Mouse (Mus musculus) embryo, embryonic 9.5 days (tissue): ENCODE data around the gene Spsb3.

Source experiments
- DNase-seq: peaks from one replicate; pipeline ENCODE4 v3.0.0-alpha.2; 2017; ENCODE audit errors: extremely low spot score

Spsb3 gene

DNA sequence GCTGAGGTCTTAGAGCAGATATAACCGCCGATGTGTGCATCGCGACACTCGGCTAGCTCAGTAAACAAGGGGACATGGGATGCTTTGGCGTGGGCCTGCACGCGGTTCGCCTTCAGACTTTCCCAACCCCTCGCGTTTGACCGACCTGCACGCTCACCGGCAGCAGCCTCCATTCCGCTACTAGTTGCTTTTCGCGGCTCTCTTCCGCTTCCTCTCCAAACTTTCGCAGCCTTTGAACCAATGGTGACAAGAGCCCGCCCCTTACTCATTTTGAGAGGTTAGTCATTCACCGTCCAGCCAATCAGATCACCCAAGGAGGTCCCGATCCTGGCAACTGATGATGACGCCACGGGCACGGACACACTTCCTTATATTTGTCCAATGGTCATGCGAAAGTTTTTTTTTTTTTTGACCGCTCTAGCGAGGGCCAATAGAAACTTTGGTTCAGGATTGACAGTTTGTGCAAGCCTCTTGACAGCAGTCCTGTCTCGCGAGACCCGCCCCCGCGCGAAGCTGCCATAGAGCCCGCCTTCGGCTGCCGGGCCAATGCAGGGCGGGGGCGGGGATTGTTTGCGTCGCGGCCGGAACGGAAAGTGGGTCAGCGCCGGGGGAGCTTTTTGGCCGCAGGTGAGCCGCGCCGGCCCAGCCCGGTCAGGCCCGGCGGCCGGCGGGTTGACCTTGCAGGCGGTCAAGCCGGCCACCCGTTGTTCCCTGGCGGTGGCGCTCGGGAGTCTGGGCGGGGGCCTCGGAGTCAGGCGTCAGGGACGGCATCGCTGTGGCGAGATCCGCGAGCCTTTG, at the start of gene Spsb3, which contains the start of gene Nubp2:
Gene Spsb3 (plus strand): TSS at position 510 of the 798 bp plus-strand sequence.
Gene Nubp2 (minus strand): TSS at position 216 of the 798 bp plus-strand sequence.
- peak; percentile 96 for DNase-seq

DNA sequence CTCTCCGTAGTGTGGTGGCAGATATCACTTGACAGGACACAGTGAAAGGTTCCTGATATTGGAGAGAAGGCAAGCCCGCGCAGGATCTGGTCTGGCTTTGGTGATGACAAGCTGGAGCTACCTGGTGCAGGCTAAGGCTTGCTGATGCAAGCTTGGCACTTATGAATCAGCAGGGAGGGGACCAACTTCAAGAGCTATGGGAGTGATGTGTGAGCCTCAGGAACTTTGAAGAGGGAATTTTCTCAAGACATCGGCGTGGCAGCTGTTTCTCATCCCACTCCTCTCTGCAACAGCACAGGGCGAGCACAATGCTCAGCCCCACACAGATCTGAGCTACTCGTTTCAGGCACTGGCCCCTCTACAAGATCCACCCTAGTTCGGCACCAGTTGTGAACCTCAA, 46.6 kb upstream of the Spsb3 start, which contains the start of gene Hagh:
Gene Hagh (plus strand): TSS at position 302 of the 400 bp plus-strand sequence.
- DNase-seq: no peak

DNA sequence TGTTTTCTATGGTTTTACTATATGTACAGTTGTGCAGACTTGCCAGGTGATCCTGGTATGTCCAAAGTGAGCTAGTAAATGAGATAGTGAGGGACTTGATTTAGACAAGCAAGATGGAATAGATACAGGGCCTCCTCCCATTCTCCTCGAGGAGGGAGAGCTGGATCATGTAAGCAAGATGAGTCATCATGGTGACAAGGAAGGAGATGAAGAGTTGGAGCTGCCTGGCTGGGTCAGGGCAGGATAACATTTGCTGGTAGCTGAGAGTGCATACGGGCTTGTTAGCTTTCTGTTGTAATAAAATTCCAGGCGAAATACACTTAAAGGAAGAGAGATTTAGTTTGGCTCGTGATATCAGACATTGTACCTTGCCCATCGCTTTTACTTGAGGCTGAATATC, 46.1 kb upstream of the Spsb3 start:
- DNase-seq: no peak

DNA sequence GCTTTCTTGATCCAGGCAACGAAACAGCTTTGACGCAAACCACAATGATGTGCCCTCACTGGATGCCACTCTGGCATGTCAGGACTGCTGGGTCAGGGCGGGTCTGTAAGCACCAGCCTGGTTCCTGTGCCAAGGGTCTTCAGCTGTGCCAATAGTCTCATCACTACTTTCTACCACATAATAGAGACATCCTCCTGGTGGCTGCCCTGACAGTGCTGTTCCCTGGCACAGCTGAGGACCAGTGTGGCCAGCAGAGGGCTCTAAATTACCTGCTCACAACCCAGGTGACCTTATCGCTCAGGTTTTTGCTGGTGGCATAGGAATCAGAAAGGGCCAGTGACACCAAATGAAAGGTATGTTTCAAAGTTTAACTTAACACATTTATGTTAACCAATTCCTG, 45.3 kb upstream of the Spsb3 start:
- DNase-seq: no peak

DNA sequence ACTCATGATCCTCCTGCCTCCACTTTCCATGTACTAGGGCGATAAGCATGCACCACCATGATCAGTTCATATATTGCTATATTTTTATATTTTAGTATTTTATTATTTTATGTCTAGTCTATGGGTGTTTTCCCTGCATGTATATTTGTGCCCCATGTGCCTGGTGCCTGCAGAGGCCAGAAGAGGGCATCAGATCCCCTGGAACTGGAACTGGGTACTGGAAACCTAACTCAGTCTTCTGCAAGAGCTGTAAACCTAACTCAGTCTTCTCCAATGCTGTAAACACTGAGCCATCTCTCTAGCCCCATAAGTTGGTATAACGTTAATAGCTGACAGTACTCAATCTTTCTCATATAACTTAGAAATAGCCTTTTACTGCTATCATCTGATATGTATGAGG, 43.8 kb upstream of the Spsb3 start:
- no peak for DNase-seq

DNA sequence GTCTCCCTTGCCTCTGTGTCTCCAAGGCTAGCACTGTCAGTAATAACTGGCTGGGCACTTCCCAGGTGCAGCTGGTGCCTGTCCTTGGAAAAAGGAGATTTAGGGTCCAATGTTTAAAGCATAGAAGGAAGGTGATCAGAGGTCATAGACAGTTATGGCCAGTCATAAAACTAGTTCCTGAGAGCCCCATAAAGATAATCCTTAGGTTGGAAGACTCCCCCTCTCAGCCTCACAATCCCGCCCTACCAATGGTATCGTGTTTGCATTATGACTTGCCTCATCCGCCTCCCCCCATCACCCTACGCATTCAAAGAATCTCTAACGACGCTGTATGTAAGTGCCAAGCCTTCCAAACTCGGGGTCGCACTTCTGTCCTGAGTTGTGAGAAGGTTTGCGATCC, 41.9 kb upstream of the Spsb3 start:
- DNase-seq: no peak

DNA sequence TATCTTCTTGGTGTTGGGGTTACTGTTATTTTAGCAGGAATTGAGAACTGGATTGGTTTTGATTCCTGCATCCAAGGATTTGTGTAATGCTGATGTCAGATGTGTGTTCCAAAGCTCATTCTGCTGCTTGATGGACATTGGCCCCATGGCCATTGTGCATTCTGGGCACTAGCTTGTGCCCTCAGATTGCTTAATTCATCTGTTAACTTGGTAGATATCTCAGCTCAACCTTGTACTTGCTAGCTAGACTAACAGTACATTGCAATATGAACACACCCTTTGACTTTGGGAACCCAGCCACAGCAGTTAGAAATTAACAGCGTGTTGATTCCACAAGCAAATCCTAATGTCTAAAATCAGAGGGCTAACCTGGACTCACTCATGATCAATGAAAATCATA, 39.1 kb upstream of the Spsb3 start:
- DNase-seq: no peak

DNA sequence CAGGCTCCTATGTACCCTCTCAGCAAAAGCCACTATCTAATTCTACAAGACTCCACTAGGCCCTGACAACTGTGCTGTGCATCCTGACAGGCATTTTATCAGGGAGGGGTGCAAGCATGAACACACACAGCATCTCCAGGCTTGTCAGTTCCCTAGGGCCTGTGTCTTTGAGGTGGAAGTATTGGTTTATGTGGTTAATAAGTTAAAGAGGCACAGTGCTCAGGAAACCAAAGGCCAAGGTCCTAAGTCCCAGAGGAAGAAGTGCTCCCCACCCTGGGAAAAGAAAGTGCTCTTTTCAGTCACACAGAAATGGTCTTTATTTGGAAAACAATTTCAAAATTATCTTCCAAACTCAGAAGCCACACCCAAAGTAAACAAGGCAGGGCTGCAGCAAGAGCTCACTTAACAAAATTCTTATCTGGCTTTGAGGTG, 37.8 kb upstream of the Spsb3 start:
- DNase-seq: no peak

DNA sequence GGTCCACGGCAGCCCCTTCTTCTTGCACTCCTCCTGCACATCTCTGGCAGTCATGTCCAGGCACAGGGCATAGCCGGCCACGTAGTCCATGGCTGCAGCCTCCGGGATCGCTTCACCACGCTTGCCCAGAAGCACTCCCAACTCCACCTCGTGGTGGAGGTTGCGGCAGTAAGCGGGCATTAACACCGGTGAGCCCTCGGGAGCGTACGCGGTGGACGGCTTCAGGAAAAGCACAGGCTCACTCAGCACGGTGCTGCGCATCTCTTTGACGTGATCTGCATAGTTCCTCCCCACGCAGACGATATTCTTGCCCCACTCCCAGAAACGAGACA, 36.7 kb upstream of the Spsb3 start:
- no peak for DNase-seq

DNA sequence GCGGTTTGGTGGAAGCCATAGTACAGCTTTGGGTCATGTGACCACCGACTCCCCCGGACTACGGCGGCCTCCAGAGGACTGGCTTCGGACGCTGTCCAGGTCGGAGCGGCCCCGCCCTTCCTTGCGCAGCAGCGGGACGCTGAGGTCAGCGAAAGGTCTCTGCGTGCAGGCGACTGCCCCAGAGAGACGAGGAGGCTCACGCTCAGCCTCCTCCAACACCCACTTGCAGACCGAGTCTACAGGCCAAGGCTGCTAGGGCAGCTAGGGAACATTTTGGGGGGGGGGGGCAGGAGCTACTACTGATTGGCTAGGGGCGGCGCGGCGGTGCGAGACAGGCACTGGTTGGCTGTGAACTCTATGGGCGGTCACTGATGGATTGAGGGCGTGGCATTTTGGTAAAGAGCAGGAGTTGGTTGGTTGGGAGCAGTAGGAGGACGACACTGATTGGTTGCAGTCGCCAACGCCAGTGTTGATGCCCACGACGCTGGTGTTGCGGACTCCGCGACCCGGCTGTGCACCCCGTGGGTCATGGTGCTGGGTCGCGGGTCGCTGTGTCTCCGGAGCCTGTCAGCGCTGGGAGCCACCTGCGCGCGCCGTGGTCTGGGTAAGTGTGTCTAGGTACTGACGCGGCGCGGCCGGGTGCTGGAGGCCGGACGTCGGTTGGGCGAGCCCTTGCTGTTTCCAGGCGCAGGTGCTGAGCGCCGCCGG, 36.2 kb upstream of the Spsb3 start, which contains the start of gene Fahd1:
Gene Fahd1 (minus strand): TSS at position 300 of the 708 bp plus-strand sequence.
- DNase-seq: peak; percentile 97

DNA sequence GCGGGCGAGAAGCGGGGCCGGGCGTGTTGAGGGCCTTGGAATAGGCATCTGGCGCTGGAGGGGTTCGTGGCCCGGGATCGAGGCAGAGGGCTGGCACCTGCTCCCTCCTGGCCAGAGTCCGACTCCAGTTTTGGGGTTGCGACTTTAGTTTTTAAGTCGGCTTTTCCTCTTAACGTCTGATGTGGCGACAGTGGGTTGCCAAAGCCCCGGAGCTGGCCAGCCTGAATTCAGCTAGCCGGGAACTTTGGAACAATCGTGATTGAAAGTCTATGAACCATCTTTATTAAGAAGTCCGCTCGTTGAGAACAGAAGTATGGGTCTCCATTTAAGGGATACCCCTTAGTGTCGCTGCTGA, 35.7 kb upstream of the Spsb3 start:
- no peak for DNase-seq

DNA sequence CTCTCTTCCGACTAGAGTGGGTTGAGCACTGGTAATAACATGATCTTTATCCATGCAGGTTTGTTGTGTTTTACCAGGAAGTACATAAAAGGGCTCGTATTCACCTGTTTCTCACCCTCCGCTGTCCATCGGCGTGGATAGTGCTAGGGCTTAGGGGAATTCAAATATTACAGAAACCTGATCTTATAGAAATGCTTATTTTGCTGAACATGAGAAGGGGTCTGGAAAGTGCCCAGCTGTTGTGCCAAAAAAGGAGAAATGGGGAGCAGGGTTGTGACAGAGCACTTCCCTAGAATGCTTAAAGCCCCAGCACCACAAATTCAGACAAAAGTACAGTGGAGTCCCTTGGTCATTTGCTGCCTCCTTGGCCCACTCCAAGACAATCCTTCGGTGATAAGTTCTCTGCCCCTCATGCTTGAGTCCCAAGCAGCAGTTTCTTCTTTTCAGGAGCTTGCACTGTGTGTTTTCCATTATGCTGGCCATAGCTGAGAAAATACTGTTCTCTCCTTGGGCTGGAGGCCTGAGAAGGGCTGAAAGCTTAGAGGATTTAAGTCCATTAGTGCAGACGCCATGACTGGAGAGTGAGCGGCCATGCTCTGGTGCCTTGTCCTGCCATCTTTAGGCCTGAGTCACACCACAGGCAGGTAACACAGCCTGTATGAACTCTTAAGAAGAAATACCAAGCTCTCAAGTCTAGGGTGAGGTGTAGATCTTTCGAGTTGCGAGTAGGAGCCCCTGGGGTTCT, 34.9 kb upstream of the Spsb3 start:
- no peak for DNase-seq

DNA sequence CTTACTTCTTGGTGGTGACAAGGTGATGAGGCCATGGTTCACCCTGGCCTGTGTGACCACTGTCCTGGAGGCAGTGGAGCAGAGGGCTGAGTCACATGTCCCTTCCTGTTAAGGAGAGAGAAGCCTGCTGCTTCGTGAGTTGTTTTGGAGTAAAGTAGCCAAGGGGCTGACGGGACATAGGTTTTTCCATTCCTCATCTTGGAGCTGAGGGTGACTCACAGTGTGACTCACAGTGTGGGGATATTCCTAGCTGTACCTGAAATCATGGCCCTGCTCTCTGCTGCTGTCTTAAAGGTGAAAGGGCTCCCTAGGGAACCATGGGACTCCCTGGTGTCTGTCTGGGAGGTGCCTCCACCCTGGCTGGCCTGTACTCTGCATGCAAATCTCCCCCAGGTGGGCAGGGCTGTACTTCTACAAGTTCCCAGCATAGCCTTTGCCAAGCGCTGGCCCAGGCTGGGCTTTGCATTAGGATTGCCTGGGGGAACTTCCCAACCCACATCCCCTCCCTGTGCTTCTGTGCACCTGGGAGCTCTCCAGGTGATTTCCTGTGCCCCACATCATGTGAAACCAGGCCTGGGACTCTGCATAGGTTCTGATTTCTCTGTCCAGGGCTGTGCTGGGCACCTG, 30.5 kb upstream of the Spsb3 start:
- DNase-seq: no peak

DNA sequence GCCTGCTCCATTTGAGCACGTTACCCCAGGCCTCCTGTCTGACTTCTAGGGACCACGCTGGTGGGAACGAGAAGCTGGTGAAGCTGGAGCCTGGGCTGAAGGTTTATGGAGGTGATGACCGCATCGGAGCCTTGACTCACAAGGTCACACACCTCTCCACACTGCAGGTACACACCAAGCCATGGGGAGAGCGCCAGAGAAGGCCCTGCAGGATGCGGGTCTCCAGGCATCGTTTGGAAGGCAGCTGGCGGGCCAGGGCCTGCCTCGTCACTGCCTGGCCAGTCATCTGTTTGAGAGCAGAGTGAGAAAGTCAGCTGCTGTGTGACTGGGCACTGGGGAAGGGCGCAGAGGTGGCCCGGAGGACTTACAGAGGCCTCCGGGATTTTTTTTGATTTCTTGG, 29.9 kb upstream of the Spsb3 start:
- DNase-seq: no peak

DNA sequence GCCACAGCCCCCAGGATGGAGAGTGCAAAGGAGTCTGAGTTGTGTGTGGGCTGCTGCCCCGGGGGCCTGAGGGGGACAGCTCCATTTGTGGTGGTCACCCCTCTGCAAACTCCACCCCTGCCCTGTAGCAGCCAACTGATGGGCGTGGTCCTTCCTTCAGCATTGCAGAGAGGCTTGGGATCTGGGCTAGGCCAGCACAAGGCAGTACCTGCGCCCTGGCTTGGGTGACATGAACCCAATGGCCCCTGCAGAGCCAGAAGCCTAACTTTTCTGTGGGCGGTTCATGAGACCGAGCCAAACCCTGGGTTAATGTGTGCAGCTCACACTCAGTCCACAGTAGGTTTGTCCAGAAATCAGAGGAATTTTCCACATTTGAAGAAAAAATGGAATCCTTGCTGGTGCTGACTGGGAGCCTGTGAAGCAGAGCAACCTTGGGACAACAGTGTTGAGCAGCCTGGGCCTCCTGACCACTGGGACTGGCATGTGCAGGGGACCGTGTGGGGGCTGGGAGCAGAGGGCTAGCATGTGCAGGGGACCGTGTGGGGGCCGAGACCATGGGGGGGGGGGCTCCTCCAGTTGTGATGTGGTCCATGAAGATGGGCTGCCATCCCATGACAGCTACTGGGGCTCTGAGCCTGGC, 28.5 kb upstream of the Spsb3 start:
- DNase-seq: no peak

DNA sequence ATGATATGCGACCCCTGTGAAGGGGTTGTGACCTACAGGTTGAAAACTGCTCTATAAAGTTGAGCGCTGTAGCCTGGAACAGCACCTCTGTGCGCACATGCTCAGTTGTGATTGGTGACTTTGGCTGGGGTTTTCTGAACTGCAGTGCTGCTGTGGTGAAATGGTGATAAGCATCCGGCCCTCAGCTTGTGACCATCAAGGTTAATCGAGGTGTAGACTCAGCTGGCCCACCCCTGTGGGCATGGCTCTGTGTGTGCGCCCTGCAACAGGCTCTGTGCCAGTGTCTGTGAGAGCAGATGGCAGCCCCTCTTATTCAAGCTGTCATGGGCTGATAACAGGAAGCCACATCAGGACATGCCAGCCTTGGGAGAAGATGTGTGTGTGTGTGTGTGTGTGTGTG, 27.5 kb upstream of the Spsb3 start:
- no peak for DNase-seq

DNA sequence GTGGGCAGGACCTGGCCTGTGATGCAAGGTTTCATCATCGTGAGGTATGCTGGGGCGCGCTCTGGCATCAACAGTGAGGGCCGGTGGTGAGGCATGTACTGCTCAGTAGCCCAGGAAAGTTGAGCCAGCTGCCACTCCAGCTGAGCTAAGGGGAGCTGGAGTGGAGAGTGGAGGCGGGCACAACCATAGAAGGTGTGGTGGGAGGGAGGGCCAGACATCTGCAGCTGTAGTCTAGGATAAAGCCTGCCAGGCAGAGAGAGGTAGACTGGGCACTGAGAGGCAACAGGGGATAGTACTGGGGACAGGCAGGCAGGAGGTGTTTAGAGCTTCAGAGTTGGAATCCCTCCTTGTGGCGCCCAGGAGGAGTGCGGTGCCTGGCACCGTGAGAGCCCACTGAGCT, 26.4 kb upstream of the Spsb3 start:
- DNase-seq: no peak

DNA sequence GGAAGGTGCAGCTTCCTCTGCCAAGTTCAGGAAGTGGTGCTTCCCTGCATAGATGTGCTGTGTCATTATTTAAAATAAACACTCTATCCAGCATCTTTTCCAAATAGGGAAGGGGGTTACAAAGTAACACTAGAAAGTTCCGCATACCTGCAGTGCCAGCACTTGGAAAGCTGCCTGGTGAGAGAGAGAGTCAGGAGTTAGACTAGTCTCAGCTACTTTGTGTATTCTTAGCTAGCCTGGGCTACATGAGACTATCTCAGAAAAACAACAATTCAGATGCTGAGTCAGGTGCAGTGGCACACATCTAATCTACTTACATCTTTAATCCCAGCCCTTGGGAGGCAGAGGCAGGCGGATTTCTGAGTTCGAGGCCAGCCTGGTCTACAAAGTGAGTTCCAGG, 24.7 kb upstream of the Spsb3 start:
- DNase-seq: no peak

DNA sequence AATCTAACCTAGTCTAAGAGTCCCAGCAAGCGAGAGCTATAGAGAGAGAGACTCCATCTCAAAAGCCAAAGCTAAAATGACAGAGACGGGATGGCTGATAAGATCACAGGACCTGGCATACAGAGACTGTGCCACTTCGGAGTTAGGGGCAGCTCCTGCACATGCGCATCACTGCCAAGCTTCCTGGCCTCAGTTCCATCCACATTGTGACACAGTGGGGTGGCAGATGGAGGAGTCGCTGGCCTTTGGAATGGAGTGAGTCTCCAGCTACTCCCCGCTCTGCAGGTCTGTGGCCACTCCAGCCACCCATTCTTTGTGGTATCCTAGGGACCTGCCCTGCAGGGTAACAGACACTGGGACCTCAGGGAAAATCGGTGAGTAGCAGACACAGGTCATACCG, 20.7 kb upstream of the Spsb3 start, which contains the start of gene Igfals:
Gene Igfals (plus strand): TSS at position 222 of the 400 bp plus-strand sequence.
- no peak for DNase-seq

DNA sequence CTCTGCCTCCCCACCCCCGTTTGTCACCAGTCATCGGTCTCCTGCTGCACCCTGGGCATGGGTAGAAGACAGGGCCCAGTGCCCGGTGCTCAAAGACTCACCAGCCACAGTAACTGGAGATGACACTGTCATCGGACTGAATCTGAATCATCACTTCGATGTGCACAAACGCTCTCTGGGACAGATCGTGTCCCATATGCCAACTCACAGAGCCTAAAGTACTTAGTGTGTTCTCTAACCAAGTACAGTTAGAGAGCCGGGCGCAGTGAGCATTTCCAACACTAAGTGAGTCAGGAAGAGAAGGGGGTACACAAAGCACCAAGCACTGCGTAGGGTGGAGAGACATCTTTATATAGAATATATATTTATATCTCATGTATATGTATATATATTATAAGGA, 18.5 kb upstream of the Spsb3 start:
- no peak for DNase-seq

DNA sequence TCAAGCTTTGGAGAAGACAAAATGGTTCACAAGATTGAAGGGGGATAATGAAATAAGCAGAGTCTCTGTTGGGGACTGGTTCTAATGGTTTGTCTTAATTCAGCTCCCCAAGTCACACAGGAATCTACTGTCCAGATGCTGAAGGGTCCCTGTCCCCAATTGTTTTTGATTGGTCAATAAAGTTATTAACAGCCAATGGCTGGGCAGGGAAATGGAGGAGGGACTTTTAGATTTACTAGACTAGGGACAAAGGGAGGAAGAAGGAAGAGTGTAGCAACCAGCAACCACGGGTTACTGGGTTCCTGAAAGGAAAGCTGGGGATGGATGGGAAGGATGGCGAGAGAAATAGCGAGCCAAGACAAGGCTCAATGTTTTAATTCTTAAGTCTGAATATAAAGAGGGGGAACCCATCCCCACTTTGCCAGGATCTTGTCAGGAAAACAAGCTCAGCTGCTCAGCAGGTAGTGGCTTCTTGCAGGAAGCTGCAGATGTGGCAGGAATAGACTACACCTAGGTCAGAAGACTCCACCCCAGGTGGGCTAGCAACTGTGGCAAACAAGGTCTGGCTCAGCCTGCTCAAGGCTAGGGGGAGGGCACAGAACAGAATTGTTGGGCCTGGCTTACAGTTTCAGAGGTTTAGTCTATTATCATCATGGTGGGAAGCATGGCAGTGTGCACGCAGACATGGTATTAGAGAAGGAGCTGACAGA, 12.6 kb upstream of the Spsb3 start:
- no peak for DNase-seq
